Mouse (Mus musculus) heart, postnatal 0 days (tissue): ENCODE measurements around the gene Ubtd1. TPM values are rescaled to one million over a fixed set of nuclear protein-coding genes. Genes with fewer than 3 reads are reported as not detected.

ENCODE experiments used
- ATAC-seq: fragments of 200-750 bp; cut with Nextera tagmentation; 2 replicates; pipeline ENCODE4 v1.8.0; 2017; ENCODE audit warnings: low read depth, moderate number of reproducible peaks, moderate library complexity; ENCODE audit not compliant: insufficient read depth
- DNase-seq: peaks from one replicate; pipeline ENCODE4 v3.0.0-alpha.2; 2016; ENCODE audit warnings: low spot score
- H3K27ac ChIP-seq: fragments of 300-500 bp; sonication (generic); 2 replicates; pipeline ENCODE4 v1.5.1; 2014; ENCODE audit warnings: low read depth, mild to moderate bottlenecking
- H3K27me3 ChIP-seq: fragments of 300-500 bp; sonication (generic); 2 replicates; pipeline ENCODE4 v1.6.1; 2014; ENCODE audit warnings: low read length, mixed read lengths; ENCODE audit not compliant: control insufficient read depth, insufficient read depth
- H3K36me3 ChIP-seq: fragments of 300-500 bp; sonication (generic); replicated peaks from 2 replicates; pipeline ENCODE4 v1.6.1; 2014; ENCODE audit warnings: low read length, mixed read lengths; ENCODE audit not compliant: control insufficient read depth, insufficient read depth
- H3K4me1 ChIP-seq: fragments of 300-500 bp; sonication (generic); 2 replicates; pipeline ENCODE4 v1.6.1; 2014; ENCODE audit warnings: antibody characterized with exemption; ENCODE audit not compliant: control insufficient read depth, insufficient read depth
- H3K4me2 ChIP-seq: fragments of 300-500 bp; sonication (generic); 2 replicates; pipeline ENCODE4 v1.6.1; 2014; ENCODE audit warnings: low read depth, mild to moderate bottlenecking, low read length, moderate library complexity
- H3K4me3 ChIP-seq: fragments of 300-500 bp; sonication (generic); 2 replicates; pipeline ENCODE4 v1.5.1; 2014; ENCODE audit warnings: low read depth, low read length
- H3K9ac ChIP-seq: fragments of 300-500 bp; sonication (generic); replicated peaks from 2 replicates; pipeline ENCODE4 v1.6.1; 2014; ENCODE audit warnings: low read depth, low read length, mixed read lengths
- H3K9me3 ChIP-seq: fragments of 300-500 bp; sonication (generic); replicated peaks from 2 replicates; pipeline ENCODE4 v1.6.1; 2016; ENCODE audit warnings: low read length; ENCODE audit not compliant: control insufficient read depth
- CTCF ChIP-seq: IDR thresholded peaks from 2 replicates; pipeline ENCODE4 v1.5.1; 2016; ENCODE audit warnings: antibody characterized with exemption, control low read depth, low read depth
- EP300 ChIP-seq: IDR thresholded peaks from 2 replicates; pipeline ENCODE4 v1.6.1; 2016; ENCODE audit warnings: antibody characterized with exemption, low read depth
- WGBS: fragments of 180-500 bp; shearing (Covaris S2); extraction: QIAGEN DNeasy Blood & Tissue Kit; methylation state at CpG from one replicate; pipeline ENCODE4 v1.1.7; 2014; 5-methylcytosine and 5-hydroxymethylcytosine counted together
- polyA plus RNA-seq: library from polyadenylated mRNA; unstranded; fragments of >200 nt; fragmentation: Nextera tagmentation; extraction: Ambion mirVana; gene quantifications from 2 replicates; pipeline ENCODE4 v1.2.1, GENCODE M21; 2015
- total RNA-seq: library from RNA; depleted of rRNA; stranded (reverse); fragments of >200 nt; gene quantifications from 2 replicates; pipeline ENCODE4 v1.2.3, GENCODE M21; 2014; ENCODE audit warnings: low replicate concordance

The Ubtd1 gene
- total and polyA plus RNA-seq, 2 experiments from 2014 or later = 24.8 to 38.7 TPM

DNA sequence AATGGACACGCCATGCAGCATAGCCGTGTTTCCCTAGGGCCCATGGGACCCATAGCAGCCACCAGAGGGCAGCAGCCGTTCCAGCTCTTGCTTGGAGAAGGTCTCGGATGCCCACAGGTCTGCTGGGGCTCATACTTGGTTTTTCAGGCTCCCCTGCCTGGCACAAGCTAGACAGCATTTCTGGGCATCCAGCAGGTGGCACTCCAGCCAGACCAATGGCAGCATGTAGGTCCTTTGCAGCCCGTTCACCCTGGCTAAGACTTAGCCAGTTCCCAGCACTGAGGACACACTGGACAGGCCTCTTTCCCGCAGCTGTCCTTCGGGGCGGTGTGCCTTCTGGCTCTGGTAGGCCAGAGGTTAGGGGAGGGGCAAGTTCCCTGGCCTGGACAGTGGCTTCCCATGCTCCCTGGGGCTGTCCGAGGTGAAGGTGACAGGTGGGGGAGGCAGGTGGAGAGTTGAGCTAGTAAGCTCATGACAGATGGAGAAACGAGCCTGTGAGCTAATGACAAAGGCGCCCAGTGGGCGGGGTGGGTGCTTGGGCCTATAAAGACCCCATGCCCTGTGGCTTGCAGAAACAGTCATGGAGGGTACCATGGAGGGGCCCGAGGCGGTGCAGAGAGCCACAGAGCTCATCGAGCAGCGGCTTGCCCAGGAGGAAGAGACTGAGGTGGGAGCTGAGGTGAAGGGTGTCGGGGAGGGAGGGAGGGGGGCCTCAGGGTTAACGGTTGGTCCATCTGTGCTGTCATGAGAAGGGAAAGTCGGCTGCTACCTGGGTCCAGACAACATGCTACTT, 54.1 kb downstream of the Ubtd1 start, which contains the start of gene Ankrd2:
Gene Ankrd2 (plus strand): TSS at position 545 of the 793 bp plus-strand sequence.
- WGBS = 70% methylated on average over 19 of the region's 19 CpGs
- 0 out of 2 replicates have a peak within 1 kb of the TSS, but pooled peaks have one; percentile 4 for H3K27ac ChIP-seq
- ATAC-seq = peak; percentile 87

DNA sequence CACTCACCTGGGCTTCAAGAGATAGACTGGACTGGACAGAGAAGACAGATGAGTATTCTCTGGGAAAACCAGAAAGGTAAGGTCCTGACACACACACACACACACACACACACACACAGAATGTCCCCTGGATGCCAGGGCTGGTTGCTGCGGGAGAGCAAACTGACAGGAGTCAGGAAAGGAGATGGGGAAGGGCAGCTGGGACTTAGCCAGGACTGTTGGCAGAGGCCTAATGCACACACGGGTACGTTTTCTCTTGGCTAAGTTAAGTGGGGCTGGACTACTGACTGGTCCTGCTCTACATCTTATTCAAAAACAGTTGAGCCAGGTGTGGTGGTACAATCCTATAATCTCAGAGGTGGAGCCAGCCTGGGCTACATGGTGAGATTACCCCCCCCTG, 54.8 kb downstream of the Ubtd1 start:
- H3K4me2 ChIP-seq = no peak overlapping the region
- ATAC-seq (no peak), DNase-seq (no peak)
- H3K9me3 ChIP-seq = no peaks in the 10 kb centered on the region
- no peak overlapping the region for H3K4me3 ChIP-seq
- TF ChIP-seq CTCF = no peak
- TF ChIP-seq EP300 = no peak
- 46% methylated on average over 3 of the region's 3 CpGs for WGBS
- no peak overlapping the region for H3K9ac ChIP-seq
- H3K27me3 ChIP-seq = 0 out of 2 replicates have a peak, but pooled peaks cover 2% of the 10 kb centered on the region
- peaks cover 29% of the 10 kb centered on the region for H3K36me3 ChIP-seq
- H3K4me1 ChIP-seq = no peaks in the 10 kb centered on the region
- no peak overlapping the region for H3K27ac ChIP-seq

More for the DNA sequence above, 54.1 kb downstream of the Ubtd1 start, which contains the start of gene Ankrd2:
- Histone ChIP-seq H3K9me3 (no peaks in the 10 kb centered on the region), H3K9ac (no peak within 1 kb of the TSS), H3K4me2 (no peak within 1 kb of the TSS), H3K27me3 (0 out of 2 replicates have a peak, but pooled peaks cover 2% of the 10 kb centered on the region), H3K4me1 (no peaks in the 10 kb centered on the region), H3K36me3 (peaks cover 29% of the 10 kb centered on the region), H3K4me3 (no peak within 1 kb of the TSS)
- DNase-seq = peak; percentile 86
- TF ChIP-seq EP300 = no peak
- TF ChIP-seq CTCF = peak; percentile 96

DNA sequence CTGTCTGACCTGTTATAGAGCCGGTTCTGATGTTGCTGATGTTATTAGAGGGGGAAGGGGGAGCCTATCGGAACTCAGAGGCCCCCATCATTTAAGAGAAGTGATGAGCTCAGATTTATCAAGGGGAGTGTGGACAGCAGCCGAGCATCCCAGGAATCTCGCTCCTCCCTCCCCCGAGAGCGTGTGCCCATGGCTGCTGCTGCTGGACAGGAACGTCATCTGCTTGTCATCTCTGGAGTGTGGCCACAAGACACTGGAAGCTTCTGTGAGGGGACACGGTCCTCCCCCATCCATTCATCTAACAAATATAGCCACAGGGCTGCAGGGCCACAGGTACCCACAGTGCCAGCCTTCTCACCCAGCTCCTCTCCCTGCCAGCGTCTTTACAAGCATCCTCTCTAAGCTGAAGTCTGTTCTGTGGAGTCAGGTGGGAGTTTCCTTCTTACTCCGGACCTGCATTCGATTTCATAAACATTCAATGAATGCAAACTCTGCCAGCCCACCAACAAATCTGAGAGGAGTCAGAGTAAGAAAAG, 55.7 kb downstream of the Ubtd1 start:
- 41% methylated on average over 11 of the region's 11 CpGs for WGBS
- Histone ChIP-seq H3K27me3 (0 out of 2 replicates have a peak, but pooled peaks cover 2% of the 10 kb centered on the region), H3K27ac (no peak overlapping the region), H3K4me3 (no peak overlapping the region), H3K4me2 (no peak overlapping the region), H3K4me1 (no peaks in the 10 kb centered on the region), H3K9me3 (no peaks in the 10 kb centered on the region), H3K9ac (no peak overlapping the region), H3K36me3 (peaks cover 23% of the 10 kb centered on the region)
- ATAC-seq (no peak), DNase-seq (no peak)
- TF ChIP-seq EP300 = no peak
- no peak for TF ChIP-seq CTCF

DNA sequence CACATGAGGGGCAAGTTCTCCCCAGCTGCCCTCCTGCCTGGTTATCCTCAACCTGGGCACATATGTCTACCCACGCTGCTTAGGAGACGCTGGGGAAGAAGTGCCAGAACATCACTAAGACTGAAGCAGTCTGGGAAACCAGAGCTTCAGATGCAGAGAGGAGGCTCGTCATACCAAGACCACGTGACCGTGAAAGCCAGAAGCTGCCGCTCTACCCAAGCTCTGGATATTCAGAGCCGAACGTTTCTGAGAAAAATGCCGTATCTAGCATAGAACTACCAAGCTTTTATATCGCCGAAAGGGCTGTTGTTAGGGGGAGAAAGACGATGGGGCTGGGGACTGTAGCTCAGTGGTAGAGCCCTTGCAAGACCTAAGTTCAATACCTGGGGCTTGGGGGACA, 56.7 kb downstream of the Ubtd1 start:
- no peaks in the 10 kb centered on the region for H3K4me1 ChIP-seq
- no peak overlapping the region for H3K27ac ChIP-seq
- H3K4me3 ChIP-seq = no peak overlapping the region
- WGBS = 88% methylated on average over 12 of the region's 12 CpGs
- no peak for TF ChIP-seq EP300
- no peak for TF ChIP-seq CTCF
- H3K9me3 ChIP-seq = no peaks in the 10 kb centered on the region
- peaks cover 13% of the 10 kb centered on the region for H3K36me3 ChIP-seq
- no peak for DNase-seq
- no peak overlapping the region for H3K9ac ChIP-seq
- no peak overlapping the region for H3K4me2 ChIP-seq
- ATAC-seq = no peak
- H3K27me3 ChIP-seq = 0 out of 2 replicates have a peak, but pooled peaks cover 2% of the 10 kb centered on the region

DNA sequence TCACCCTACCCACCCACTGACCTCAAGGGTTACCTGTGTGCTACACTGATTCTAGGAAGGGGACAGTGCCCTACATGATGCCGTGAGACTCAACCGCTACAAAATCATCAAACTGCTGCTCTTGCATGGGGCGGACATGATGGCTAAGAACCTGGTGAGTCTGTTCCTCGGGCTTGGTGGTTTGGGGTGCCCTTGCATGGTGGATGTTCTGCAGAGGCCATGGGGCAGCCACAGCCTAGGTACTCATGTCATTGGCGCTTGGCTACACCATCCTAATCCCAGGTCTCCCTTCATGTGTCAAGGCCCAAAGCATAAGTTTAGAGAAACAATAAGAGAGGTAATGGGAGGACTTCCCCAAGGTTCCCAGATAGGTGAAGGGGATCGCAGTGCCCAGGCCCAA, 62.4 kb downstream of the Ubtd1 start:
- no peak overlapping the region for H3K9ac ChIP-seq
- no peak overlapping the region for H3K4me2 ChIP-seq
- DNase-seq (no peak), ATAC-seq (no peak)
- no peak overlapping the region for H3K4me3 ChIP-seq
- H3K4me1 ChIP-seq = peaks cover 7% of the 10 kb centered on the region; the same call in 1 of the 2 replicates
- 0 out of 2 replicates have a peak, but pooled peaks cover 2% of the 10 kb centered on the region for H3K27me3 ChIP-seq
- WGBS = 91% methylated on average over 6 of the region's 6 CpGs
- TF ChIP-seq CTCF (no peak), EP300 (no peak)
- no peaks in the 10 kb centered on the region for H3K9me3 ChIP-seq
- no peaks in the 10 kb centered on the region for H3K36me3 ChIP-seq
- H3K27ac ChIP-seq = no peak overlapping the region
